Mouse (Mus musculus): ENCODE data around the gene Psmb5. TPM values are rescaled to one million over a fixed set of nuclear protein-coding genes. Genes with fewer than 3 reads are reported as not detected.

The Psmb5 gene
- polyA plus RNA-seq (2012; rRNA removed) = 210 and 317 TPM in 2 replicates

DNA sequence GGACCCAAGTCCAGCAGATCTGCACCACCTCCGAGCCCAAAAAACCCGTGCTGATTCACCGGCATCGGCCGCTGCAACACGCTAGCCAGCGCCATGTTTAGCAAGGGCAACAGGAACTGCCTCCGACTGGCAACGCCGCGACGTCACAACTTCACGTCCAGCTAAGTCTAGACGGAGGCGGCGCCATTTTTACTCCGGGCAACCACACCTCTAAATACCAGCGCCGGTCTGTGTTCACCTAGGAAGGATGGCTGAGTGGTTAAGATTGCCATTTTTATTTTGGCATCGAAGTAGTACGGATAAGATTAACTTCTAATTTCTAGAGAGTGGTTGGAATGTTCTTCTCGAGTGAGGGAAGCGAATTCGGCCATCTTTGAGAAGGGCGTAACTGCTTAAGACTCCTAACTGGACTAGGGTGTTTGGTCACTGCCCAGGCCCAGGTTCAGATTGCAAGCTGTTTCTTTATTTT is at the start of gene Psmb5:
Psmb5 (minus strand) TSS at position 126 of the 469 bp plus-strand sequence.

DNA sequence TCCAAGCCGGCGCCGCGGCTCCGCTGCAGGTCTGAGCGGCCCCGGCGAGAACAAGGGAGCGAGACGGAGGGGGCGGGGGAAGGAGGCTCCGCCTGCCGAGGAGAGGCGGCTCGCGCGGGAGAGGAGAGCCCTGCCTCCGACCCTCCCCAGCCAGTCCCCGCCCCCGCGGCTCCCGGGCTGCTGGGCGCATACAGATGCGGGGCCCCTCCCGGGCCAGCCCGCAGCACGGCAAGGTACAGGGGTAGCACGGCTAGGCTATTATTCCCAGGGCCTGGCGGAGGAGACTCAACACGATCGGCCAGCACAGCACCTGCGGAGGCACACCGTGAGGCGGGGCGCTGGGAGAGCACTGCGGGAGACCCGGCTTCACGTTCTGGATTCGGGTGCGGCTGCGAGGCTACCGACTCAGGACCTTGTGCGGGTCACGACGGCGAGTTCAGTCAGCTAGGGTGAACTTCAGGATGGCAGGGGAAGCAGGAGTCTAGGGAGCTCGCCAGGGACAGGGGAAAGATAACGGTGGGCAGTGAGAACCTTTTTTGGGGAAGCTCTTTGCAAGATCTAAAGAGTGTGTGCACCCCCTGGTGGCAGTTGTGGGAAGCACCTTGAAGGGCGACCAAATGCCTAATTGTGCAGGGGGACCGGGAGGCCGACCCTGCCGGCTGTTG is 23.6 kb upstream of the Psmb5 start, which contains the start of gene Cdh24:
Cdh24 (minus strand) TSS at position 60 of the 665 bp plus-strand sequence.

DNA sequence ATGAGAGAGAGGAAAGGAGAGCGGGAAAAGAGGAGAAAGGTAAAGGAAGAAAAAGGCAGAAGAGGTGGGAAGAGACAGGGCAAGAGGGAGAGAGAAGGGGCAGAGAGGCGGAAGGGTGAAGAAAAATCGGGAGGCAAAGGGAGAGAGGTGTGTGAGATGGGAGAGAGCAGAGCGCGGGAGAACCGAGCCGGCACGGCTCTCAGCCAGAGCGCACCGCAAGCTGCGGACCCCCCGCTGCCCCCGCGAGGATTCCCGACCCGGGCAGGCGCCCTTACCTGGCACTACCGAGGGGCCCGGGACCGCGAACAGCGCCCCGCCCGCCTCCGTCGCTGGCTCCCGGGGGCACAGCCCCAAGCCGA is 23.1 kb upstream of the Psmb5 start, which contains the start of gene Gm17606:
Gm17606 (plus strand) TSS at position 7 of the 359 bp plus-strand sequence.

DNA sequence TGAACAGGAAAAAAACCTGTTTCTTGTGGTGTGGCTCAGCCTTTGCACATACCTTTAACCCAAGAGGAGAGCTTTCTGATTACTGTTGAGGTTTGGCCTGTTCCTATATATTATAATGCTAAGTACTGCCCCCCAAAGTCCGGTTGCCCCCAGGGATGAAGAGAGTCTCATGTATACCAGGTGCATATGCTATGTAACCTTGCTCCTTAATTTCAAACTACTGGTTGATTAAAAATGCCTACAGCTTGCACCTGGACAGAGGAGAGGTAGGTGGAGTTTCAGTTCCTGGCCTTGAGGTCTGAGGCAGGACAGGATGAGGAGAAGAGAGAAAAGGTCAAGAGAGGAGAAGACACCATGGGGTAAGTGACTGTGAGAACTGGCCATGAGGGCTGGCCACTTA is 3.3 kb upstream of the Psmb5 start, which contains the start of gene Psmb11:
Psmb11 (plus strand) TSS at position 301 of the 400 bp plus-strand sequence.

DNA sequence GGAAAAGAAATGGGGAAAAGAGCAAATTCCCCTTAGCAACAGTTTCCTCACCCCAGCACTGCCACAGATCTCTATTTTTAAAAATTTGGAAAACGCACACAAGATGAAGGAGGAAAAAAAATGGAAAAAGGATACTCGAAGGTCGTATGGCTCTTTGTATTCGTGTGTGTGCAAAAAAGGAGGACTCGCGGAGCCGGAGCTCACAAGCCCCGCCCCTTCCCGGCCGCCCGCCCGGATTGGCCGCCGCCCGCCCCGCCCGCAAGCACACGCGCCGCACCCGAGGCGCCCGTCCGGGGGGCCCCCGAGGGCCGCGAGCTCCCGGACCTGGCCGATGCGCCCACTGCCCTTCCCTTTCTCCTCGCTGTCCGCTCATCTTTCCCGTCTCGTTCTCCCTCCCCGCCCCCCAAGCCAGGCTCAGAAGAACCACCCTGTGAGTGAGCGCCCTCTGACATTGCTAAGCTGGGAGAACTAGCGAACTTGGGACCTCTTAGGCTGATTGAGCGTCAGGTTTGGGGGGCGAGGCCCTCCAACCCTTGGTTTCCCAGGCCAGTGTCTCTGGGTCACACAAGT is 12.0 kb downstream of the Psmb5 start, which contains the start of gene 4931414P19Rik:
4931414P19Rik (minus strand) TSS at position 242 of the 570 bp plus-strand sequence.

DNA sequence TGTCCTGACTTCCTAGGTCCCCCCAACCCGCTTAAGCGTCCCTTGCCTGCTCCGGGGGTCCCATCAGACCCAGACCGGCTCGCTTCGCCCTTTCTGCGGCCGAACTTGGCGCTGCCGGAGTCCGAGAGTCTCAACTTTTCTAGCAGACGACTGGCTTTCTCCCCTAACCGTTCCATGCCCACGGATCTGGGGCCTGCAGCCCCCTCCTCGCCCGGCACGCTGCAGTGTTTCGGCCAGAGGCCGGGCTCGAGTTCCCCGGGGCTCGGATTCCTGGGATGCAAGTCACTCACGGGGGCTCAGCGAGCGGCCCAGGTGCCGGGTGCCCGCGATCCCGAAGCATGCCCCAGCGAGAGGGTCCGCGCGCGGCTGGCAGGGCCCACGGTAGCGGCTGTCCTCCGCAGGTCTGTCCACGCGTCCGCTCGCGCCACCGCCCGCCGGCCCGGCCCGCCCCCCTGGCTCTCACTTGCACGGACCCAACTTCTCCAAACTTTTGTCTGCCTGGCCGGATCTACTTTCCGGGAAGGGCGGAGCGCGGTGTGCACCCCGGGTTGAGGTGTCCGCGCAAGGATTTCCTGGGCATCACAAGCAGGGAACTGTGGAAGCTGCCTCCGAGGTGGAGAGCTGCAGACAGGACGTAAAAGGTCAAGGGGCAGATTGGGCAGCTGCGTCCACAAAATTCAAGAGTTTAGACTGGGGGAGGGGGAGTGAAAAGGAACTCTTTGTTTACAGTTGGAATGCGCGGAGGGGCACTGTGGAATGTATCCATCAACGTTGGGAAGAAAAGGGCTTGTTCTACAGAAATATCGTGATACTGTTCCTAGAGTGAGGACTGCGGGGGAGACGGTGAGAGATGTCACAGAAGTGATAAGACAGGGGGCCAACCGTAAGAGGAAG is 40.5 kb downstream of the Psmb5 start, which contains the start of gene Ajuba:
Ajuba (minus strand) TSS at position 470 of the 894 bp plus-strand sequence.

Other genes starting within 250 kb of the Psmb5 start
- 29.5 and 33.5 TPM in 2 replicates for gene Slc7a7, start 200.2 kb downstream of the Psmb5 start, polyA plus RNA-seq (2012; rRNA removed)
- 312 and 887 TPM in 2 replicates for gene Mrpl52, start 191.1 kb downstream of the Psmb5 start, polyA plus RNA-seq (2012; rRNA removed)
- gene Mmp14, start 186.4 kb downstream of the Psmb5 start, polyA plus RNA-seq (2012; rRNA removed) = 466 and 518 TPM in 2 replicates
- gene Lrp10, start 153.9 kb downstream of the Psmb5 start, polyA plus RNA-seq (2012; rRNA removed) = 183 and 195 TPM in 2 replicates
- 5.3 and 7.4 TPM in 2 replicates for gene Rem2, start 141.9 kb downstream of the Psmb5 start, polyA plus RNA-seq (2012; rRNA removed)
- gene Prmt5, start 100.5 kb downstream of the Psmb5 start, polyA plus RNA-seq (2012; rRNA removed) = 26.2 and 38.4 TPM in 2 replicates
- gene Haus4, start 63.4 kb downstream of the Psmb5 start, polyA plus RNA-seq (2012; rRNA removed) = 18.1 and 26.5 TPM in 2 replicates
- gene Ajuba, start 40.5 kb downstream of the Psmb5 start, polyA plus RNA-seq (2012; rRNA removed) = 36.7 and 50.0 TPM in 2 replicates
- gene 4931414P19Rik, start 12.0 kb downstream of the Psmb5 start, polyA plus RNA-seq (2012; rRNA removed) = 6.8 and 9.0 TPM in 2 replicates
- 0.20 and 0.33 TPM in 2 replicates for gene Psmb11, start 3.4 kb upstream of the Psmb5 start, polyA plus RNA-seq (2012; rRNA removed)
- not detected in 2 replicates for gene Gm17606, start 22.9 kb upstream of the Psmb5 start, polyA plus RNA-seq (2012; rRNA removed)
- 16.8 and 16.9 TPM in 2 replicates for gene Cdh24, start 23.3 kb upstream of the Psmb5 start, polyA plus RNA-seq (2012; rRNA removed)
- gene 1700123O20Rik, start 68.2 kb upstream of the Psmb5 start, polyA plus RNA-seq (2012; rRNA removed) = 72.7 and 96.5 TPM in 2 replicates
- 165 and 172 TPM in 2 replicates for gene Acin1, start 68.9 kb upstream of the Psmb5 start, polyA plus RNA-seq (2012; rRNA removed)
- 0.26 and 0.71 TPM in 2 replicates for gene Gm29776, start 80.8 kb upstream of the Psmb5 start, polyA plus RNA-seq (2012; rRNA removed)
- gene Cebpe, start 94.2 kb upstream of the Psmb5 start, polyA plus RNA-seq (2012; rRNA removed) = 2.2 and 2.5 TPM in 2 replicates
- gene Slc7a8, start 163.9 kb upstream of the Psmb5 start, polyA plus RNA-seq (2012; rRNA removed) = 70.9 and 104 TPM in 2 replicates
- 0.19 and 0.30 TPM in 2 replicates for gene Rnf212b, start 196.1 kb upstream of the Psmb5 start, polyA plus RNA-seq (2012; rRNA removed)